Mouse (Mus musculus): Measurements from ENCODE around the gene Pls3. TPM values are rescaled to one million over a fixed set of nuclear protein-coding genes. Genes with fewer than 3 reads are reported as not detected.

Pls3 gene
- 35.7 and 36.1 TPM in 2 replicates for polyA plus RNA-seq (2015; fragmentation: Nextera tagmentation; extraction: Ambion mirVana)

DNA sequence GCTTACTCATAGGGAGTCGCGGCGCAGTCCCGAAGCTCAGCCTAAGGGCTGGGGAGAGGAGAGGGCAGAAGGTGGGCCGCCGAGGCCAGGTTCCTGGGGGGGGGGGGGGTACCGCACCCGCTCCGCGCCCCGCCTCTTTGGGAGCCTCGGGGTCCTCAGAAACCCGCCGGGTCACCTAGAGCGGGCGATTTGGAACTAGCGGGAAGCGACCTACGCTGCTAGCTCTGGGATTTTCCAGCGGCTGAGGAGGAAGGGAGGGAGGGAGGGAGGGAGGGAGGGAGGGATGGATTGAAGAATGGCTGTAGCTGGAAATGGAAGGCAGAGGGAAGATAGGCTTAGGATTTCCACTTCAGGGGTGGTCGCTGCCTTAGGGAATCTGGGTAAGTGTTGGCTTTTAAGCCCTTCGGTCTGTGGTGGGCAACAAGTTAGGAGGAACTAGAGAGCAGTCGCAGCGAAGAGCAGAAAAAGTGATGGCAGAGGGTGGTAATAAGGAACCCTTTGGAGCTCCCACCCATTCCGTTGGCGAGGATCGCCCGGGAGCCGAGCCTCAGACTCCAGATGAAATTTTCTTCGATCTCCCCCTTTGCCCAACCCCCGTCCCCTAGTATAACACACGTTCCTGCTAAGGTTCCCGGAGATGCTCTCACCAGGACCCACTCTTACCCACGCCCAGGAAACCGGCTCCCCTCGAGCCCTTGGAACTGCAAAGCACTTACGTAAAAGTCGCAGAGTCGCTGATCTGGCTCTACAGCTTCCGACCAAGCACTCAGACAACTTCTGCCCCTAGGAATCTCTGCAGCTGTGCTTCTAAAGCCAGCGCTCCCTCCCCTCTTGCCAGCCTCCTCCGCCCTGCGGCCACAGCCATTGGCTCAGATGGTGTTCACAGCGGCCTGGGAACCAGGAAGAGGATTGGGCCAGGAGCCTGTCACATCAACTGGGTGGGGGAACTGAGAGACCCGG lies at the start of gene Pls3:
Gene Pls3, minus strand, starts transcription at position 851 of the 960 bp plus-strand sequence.

Measured in neural tube, postnatal 0 days (tissue).